Mouse (Mus musculus) brain, embryonic 18.5 days (tissue): ENCODE measurements at regions not wholly inside any gene's neighbourhood (a gene's known extent, or its start where the extent isn't known, plus 50 kb on each side); places are given as distances from the start of the nearest gene placed in this dataset.

Source experiments
- DNase-seq: peaks from one replicate; pipeline ENCODE4 v3.0.0-alpha.2; 2012; ENCODE audit warnings: low read depth, low spot score

DNA sequence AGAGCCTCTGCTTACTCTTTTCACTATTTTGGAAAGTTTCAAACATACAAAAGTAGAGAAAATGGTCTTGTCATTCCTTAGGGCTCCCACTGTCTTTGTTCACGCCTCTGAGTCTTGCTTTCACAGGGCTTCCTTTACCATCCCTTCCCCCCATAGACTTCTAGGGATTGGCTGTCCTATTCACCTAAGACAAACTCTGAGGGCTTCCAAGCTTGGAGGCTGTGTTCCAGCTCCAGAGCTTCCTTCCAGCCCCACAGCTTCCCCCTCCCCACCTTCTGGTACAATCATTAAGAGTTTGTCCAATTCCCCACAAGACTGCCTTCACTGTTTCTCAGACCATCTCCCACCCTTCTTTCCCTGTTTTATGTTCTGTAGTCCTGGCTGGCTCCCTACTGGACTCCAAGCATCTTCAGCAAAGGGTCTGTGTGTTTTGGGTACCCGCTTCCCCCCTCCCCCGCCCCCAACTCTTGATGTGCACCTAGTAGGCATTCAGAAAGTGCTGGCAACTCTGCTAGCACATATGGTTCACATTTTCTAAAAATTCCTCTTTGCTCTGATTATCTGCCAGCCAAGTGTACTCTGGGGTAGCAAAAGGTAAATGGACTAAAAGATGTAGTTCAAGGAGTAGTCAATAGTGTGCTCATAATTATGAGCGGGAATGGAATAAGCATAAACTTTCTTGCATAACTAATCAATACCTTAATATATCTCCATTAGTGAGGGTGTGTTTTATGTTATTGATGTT is 344.0 kb downstream of the Slc4a3 start:
- no peak for DNase-seq

DNA sequence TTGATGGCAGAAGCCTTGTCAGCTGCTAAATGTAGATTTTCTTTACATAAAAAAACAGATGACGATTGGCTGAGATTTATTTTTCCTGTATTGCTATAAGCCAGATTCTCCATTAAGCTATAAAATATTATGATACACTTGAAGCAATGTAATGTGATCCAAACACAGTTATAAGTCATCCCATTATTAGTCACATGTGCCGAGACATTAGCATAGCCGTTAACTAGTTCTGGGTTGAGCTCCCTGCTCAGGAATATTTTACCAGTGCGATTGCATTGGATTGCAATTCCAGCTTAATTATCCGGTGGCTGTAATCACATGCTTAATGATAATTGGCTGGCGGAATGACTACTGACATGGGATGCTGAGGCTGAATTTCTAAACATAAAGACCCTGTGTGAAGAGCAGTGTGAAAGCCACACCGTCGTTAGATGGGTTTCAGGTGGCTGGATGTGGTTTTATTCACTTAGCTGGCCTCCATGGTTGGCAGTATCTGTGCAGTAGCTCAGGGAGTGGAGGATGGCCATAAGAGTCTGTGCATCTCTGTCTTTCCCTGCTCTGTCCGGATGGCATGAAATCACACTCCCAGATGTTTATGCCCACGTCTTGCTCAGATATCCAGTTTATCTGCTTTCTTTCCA is 344.7 kb downstream of the Slc4a3 start:
- DNase-seq, result no peak

GRCm38 (mm10) chr1:75895550-75895949 is 349.5 kb downstream of the Slc4a3 start:
- DNase-seq, result no peak

- DNase-seq, result no peak
These were observed 355.1 kb downstream of the Slc4a3 start for GRCm38 (mm10) chr1:75901146-75901545.

GRCm38 (mm10) chr1:75905699-75906470 is 359.8 kb downstream of the Slc4a3 start:
- no peak for DNase-seq

- no peak for DNase-seq
These were observed 369.2 kb downstream of the Slc4a3 start for GRCm38 (mm10) chr1:75915311-75915710.

- DNase-seq, result no peak
These were observed 370.1 kb downstream of the Slc4a3 start for GRCm38 (mm10) chr1:75916181-75916580.

DNA sequence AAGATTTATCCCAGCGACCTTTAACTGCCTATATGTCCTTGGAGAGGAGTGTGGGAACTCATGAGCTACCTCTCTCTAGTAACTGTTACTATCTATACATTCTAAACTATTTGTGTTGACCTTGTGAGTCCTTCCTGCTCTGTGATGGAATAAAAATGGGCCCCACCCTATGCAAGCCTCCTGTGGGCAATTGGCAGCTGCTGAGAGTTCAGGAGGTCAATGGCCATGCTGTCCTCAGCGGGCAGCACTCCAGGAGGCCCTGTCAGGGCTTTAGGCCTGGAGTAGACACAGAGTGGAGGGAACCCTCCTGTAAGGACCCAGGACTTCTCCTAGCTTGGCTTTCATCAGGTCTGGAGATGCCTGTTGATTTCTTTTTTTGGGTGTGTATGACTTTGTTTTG is 373.1 kb downstream of the Slc4a3 start:
- no peak for DNase-seq

GRCm38 (mm10) chr1:75925046-75925445 is 379.0 kb downstream of the Slc4a3 start:
- no peak for DNase-seq

- DNase-seq, result peak; percentile 84
These were observed 379.7 kb downstream of the Slc4a3 start for GRCm38 (mm10) chr1:75925802-75926201.

GRCm38 (mm10) chr1:75931852-75932251 is 385.8 kb downstream of the Slc4a3 start:
- no peak for DNase-seq

DNA sequence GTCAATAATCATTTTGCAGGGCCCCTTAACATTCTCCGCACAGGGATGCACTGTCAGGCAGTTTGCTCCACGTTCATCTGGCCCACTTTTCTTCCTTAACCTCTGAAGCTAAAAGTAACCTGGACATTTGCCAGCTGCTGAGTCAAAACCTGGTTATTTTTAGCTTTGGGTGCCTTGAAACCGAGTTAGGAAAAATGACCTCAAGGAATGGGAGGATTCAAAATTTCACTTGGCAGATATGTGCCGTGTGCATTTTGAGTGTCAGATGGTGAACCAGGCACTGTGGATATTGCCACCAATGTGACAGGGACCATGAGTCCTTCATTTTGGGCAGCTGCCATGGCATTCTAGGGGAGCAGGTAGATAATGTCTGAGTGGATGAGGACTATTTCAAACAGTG is 387.8 kb downstream of the Slc4a3 start:
- DNase-seq, result no peak

DNA sequence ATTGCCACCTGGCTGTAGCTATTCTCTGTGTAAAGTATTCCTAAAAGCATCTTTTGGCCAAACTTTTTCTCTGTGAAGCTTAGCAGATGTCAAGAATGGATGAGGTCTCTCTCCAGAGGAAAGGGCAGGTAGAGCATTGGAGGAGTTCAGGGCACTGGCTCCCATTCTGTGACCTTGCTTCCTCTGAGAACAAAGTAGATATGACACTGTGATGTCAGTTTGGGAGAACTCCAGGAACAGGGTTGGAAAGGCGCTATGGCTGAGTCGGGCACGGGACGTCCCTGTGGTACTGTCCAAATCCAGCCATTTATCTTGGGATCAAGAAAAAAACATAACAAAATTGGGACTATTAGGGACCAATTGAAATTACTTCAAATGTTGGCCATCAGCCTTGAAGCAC is 388.7 kb downstream of the Slc4a3 start:
- no peak for DNase-seq

DNA sequence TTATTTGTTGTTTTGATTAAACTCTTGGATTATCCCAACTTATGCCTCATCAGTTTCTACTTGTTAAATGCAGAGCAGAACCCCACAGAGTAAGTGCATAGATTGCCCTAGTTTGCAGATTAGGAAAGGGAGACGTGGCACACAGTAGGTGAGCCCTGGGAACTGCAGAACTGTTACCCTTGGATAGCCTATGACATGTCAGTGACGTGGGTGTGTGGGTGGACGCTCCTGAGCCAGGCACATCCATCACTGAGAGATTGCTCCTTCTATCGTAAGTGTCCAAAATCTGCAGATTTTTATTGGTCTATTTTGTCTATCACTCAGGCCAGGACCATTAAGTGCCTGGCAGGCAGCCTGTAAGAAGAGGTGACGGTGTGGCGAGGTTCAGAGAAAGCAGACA is 389.8 kb downstream of the Slc4a3 start:
- DNase-seq, result no peak

GRCm38 (mm10) chr1:75936596-75936995 is 390.5 kb downstream of the Slc4a3 start:
- no peak for DNase-seq

GRCm38 (mm10) chr1:75937331-75937730 is 391.3 kb downstream of the Slc4a3 start:
- DNase-seq, result no peak

DNA sequence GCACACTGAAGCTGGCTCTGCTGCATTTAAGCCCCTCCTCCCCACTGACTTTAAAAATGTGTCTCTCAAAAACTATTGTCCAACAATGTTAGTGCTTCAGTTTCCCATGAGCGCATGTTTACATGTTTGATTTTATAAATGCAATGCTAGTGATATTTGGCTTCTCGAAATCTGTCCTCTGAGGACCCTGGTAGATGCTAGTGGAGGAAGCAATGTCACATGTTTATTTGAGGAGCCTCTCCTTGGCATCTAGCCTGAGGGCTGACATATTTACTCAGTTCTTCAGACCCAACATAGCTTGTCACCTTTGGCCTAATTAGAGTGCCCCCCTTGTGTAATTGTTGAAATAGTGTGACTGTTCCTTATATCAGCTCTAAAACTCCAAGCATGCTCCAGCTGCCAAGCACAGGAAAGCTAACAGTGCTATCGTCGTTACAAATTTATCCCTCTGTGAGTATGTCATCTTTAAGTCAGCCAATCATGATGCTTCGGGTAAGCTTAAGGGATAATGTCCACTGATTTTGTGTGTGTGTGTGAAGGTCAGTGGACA is 400.3 kb downstream of the Slc4a3 start:
- DNase-seq, result no peak

- DNase-seq, result peak; percentile 54
These were observed 432.3 kb downstream of the Slc4a3 start for GRCm38 (mm10) chr1:75978203-75978986.

DNA sequence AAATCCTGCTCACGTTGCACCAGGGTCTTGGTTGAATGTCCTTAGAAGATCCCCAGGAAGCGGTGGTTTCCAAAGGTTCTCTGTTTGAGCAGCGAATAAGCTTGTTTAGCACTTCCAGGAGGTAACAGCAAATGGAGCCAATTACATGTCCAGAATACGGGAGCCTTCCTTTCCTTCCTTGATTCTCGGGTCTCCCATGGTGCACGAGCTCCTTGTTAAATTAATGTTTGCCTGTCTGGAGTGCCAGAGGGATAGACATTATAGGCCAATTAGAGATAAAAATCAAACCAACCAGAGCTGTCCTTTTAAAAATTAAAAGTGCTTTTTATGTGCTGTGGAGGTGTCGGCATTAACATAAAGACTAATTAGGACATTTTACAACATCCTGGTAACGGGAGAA is 437.0 kb downstream of the Slc4a3 start:
- no peak for DNase-seq

DNA sequence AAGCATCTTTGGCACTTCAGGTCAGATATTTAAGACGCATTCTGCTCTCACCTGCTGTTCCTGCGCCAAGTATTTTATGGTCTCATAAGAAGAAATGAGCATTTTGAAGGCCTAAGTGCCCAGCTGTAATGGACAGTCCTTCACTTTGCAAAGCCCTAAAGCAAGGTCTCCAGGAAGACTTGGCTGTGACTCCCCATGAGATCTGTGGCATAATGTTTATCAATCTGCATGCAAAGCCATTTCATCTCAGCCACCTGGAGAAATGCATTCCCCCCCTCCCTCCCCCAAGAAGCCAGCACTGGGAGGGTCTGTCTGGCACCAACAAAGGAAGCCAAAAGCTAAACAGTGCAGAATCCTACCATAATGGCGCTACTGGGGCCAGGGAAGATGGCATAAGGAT is 437.4 kb downstream of the Slc4a3 start:
- no peak for DNase-seq

- DNase-seq, result no peak
These were observed 442.4 kb downstream of the Slc4a3 start for GRCm38 (mm10) chr1:75988496-75988895.

DNA sequence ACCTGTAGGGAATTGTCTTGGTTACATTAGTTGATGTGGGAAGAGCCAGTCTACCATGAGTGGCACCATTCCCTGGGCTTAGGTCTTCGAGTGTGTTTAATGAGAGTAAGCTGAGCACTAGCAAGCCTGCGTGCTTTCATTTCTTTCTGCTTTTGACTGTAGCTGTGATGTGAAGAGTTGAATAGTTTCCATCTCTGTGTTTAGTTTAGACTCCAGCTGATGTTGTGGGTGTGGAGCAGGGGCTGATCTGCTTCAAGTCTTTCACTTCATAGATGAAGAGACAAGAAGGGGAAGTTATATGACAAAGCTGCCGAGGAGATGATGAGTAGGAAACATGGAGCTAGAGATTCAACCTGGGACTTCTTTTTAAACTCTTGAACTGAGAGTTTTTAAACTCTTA is 446.0 kb downstream of the Slc4a3 start:
- DNase-seq, result no peak
